Mouse (Mus musculus): Measurements from ENCODE around the gene Ccr1.

DNA sequence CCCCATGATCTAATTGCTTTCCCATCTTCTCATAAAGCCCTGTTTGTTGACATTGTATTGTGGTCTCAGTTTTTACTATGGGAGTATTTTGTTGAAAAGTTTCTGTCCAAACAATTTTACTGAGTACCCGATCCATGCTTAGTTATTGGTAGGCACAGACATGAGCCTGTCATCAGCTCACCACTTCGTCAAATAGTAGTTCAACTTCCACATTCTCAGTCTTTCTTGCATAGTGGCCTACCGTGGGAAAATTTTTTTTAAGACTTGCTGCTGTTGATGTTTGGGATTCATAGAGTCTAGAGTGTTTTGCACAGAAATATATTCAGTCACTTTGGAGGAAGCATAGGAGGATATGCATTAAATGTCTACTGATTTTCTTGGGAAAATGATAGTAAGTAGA is 44.8 kb upstream of the Ccr1 start:
- TF ChIP-seq CTCF (IDR thresholded peaks at IDR 0.05; ENCODE audit: extremely low read depth, insufficient read depth, insufficient read length, insufficient replicate concordance) (no peak), POLR2A (IDR thresholded peaks at IDR 0.05; ENCODE audit: low read depth, low read length) (no peak)

Measured in spleen, adult 2 months (tissue).